Mouse (Mus musculus) kidney, postnatal 0 days (tissue): ENCODE results near the gene Mgst2. TPM values are rescaled to one million over a fixed set of nuclear protein-coding genes. Genes with fewer than 3 reads are reported as not detected.

Source experiments
- ATAC-seq: fragments of 200-750 bp; cut with Nextera tagmentation; replicated peaks from 2 replicates; pipeline ENCODE4 v1.8.0; 2017; ENCODE audit warnings: low read depth, moderate number of reproducible peaks, moderate TSS enrichment, moderate library complexity; ENCODE audit not compliant: low FRiP score
- DNase-seq: peaks from one replicate; pipeline ENCODE4 v3.0.0-alpha.2; 2016; ENCODE audit warnings: low spot score
- H3K27ac ChIP-seq: fragments of 300-500 bp; sonication (generic); 2 replicates; pipeline ENCODE4 v1.5.1; 2014; ENCODE audit warnings: mild to moderate bottlenecking
- H3K27me3 ChIP-seq: fragments of 300-500 bp; sonication (generic); 2 replicates; pipeline ENCODE4 v1.6.1; 2014; ENCODE audit warnings: low read length, mixed read lengths; ENCODE audit not compliant: insufficient read depth
- H3K36me3 ChIP-seq: fragments of 300-500 bp; sonication (generic); 2 replicates; pipeline ENCODE4 v1.6.1; 2014; ENCODE audit warnings: low read length, mixed read lengths; ENCODE audit not compliant: insufficient read depth
- H3K4me1 ChIP-seq: fragments of 300-500 bp; sonication (generic); replicated peaks from 2 replicates; pipeline ENCODE4 v1.6.1; 2014; ENCODE audit warnings: antibody characterized with exemption, low read length, mixed read lengths; ENCODE audit not compliant: insufficient read depth
- H3K4me2 ChIP-seq: fragments of 300-500 bp; sonication (generic); 2 replicates; pipeline ENCODE4 v1.6.1; 2014; ENCODE audit warnings: mild to moderate bottlenecking, low read length, moderate library complexity, mixed read lengths
- H3K4me3 ChIP-seq: fragments of 300-500 bp; sonication (generic); replicated peaks from 2 replicates; pipeline ENCODE4 v1.5.1; 2014; ENCODE audit warnings: low read depth, low read length
- H3K9ac ChIP-seq: fragments of 300-500 bp; sonication (generic); 2 replicates; pipeline ENCODE4 v1.6.1; 2014; ENCODE audit warnings: low read depth, low read length
- H3K9me3 ChIP-seq: fragments of 300-500 bp; sonication (generic); replicated peaks from 2 replicates; pipeline ENCODE4 v1.6.1; 2016; ENCODE audit warnings: low read length, inconsistent platforms, mixed read lengths
- CTCF ChIP-seq: IDR thresholded peaks from 2 replicates; pipeline ENCODE4 v1.5.1; 2016; ENCODE audit warnings: antibody characterized with exemption, low read depth, mild to moderate bottlenecking, moderate library complexity
- WGBS: fragments of 180-500 bp; shearing (Covaris S2); extraction: QIAGEN DNeasy Blood & Tissue Kit; methylation state at CpG from one replicate; pipeline ENCODE4 v1.1.7; 2014; 5-methylcytosine and 5-hydroxymethylcytosine counted together
- polyA plus RNA-seq: library from polyadenylated mRNA; unstranded; fragments of >200 nt; fragmentation: Nextera tagmentation; extraction: Ambion mirVana; gene quantifications from 2 replicates; pipeline ENCODE4 v1.2.1, GENCODE M21; 2015

Mgst2 gene
- polyA plus RNA-seq, 1 experiment from 2014 or later, result 1.8 TPM

GRCm38 (mm10) chr3:51660821-51661276 is 689 bp downstream of the Mgst2 start:
- DNase-seq (peak; percentile 46), ATAC-seq (0 out of 2 replicates have a peak, but pooled peaks have one; percentile 46)
- 81% methylated on average over 3 of the region's 3 CpGs for WGBS
- Histone ChIP-seq H3K27ac (no peak overlapping the region), H3K4me3 (no peak overlapping the region), H3K27me3 (no peaks in the 10 kb centered on the region), H3K9me3 (no peaks in the 10 kb centered on the region), H3K4me2 (no peak overlapping the region), H3K9ac (no peak overlapping the region), H3K4me1 (0 out of 2 replicates have a peak, but pooled peaks cover 3% of the 10 kb centered on the region), H3K36me3 (no peaks in the 10 kb centered on the region)
- TF ChIP-seq CTCF, result no peak

GRCm38 (mm10) chr3:51661376-51661775 is 1.2 kb downstream of the Mgst2 start:
- no peak overlapping the region for H3K4me2 ChIP-seq
- TF ChIP-seq CTCF, result no peak
- H3K9me3 ChIP-seq, result no peaks in the 10 kb centered on the region
- DNase-seq, result no peak
- H3K36me3 ChIP-seq, result no peaks in the 10 kb centered on the region
- no peak overlapping the region for H3K27ac ChIP-seq
- WGBS, result 54% methylated on average over 5 of the region's 5 CpGs
- no peak overlapping the region for H3K4me3 ChIP-seq
- H3K27me3 ChIP-seq, result no peaks in the 10 kb centered on the region
- 0 out of 2 replicates have a peak, but pooled peaks cover 3% of the 10 kb centered on the region for H3K4me1 ChIP-seq
- no peak overlapping the region for H3K9ac ChIP-seq
- ATAC-seq, result no peak

GRCm38 (mm10) chr3:51661880-51662550 is 1.9 kb downstream of the Mgst2 start:
- Histone ChIP-seq H3K4me3 (no peak overlapping the region), H3K27me3 (no peaks in the 10 kb centered on the region), H3K9me3 (no peaks in the 10 kb centered on the region), H3K36me3 (no peaks in the 10 kb centered on the region), H3K27ac (no peak overlapping the region), H3K9ac (no peak overlapping the region), H3K4me1 (0 out of 2 replicates have a peak, but pooled peaks cover 3% of the 10 kb centered on the region), H3K4me2 (no peak overlapping the region)
- TF ChIP-seq CTCF, result no peak
- no peak for DNase-seq
- 79% methylated on average over 11 of the region's 11 CpGs for WGBS
- ATAC-seq, result no peak

- no peaks in the 10 kb centered on the region for H3K27me3 ChIP-seq
- no peak for DNase-seq
- H3K9me3 ChIP-seq, result no peaks in the 10 kb centered on the region
- TF ChIP-seq CTCF, result no peak
- no peak overlapping the region for H3K27ac ChIP-seq
- 0 out of 2 replicates have a peak, but pooled peaks cover 3% of the 10 kb centered on the region for H3K4me1 ChIP-seq
- no peak overlapping the region for H3K4me3 ChIP-seq
- no peak overlapping the region for H3K9ac ChIP-seq
- no peak for ATAC-seq
- no peak overlapping the region for H3K4me2 ChIP-seq
- no peaks in the 10 kb centered on the region for H3K36me3 ChIP-seq
- 45% methylated on average over 6 of the region's 6 CpGs for WGBS
Measured at GRCm38 (mm10) chr3:51662557-51662956, 2.4 kb downstream of the Mgst2 start.

- no peak for TF ChIP-seq CTCF
- Histone ChIP-seq H3K9ac (no peak overlapping the region), H3K9me3 (no peaks in the 10 kb centered on the region), H3K36me3 (no peaks in the 10 kb centered on the region), H3K4me3 (no peak overlapping the region), H3K27ac (no peak overlapping the region), H3K4me1 (no peaks in the 10 kb centered on the region), H3K4me2 (no peak overlapping the region), H3K27me3 (no peaks in the 10 kb centered on the region)
- DNase-seq, result peak; percentile 50
- WGBS, result 41% methylated on average over 2 of the region's 2 CpGs
- ATAC-seq, result no peak
Measured at GRCm38 (mm10) chr3:51668607-51669006, 8.4 kb downstream of the Mgst2 start.

- TF ChIP-seq CTCF, result no peak
- Histone ChIP-seq H3K36me3 (no peaks in the 10 kb centered on the region), H3K4me3 (no peak overlapping the region), H3K4me2 (no peak overlapping the region), H3K4me1 (no peaks in the 10 kb centered on the region), H3K9me3 (no peaks in the 10 kb centered on the region), H3K27me3 (no peaks in the 10 kb centered on the region), H3K27ac (no peak overlapping the region), H3K9ac (no peak overlapping the region)
- 57% methylated on average over 5 of the region's 5 CpGs for WGBS
- DNase-seq (no peak), ATAC-seq (no peak)
Measured at GRCm38 (mm10) chr3:51670414-51671070, 10.4 kb downstream of the Mgst2 start.
